Mouse (Mus musculus) hematopoietic multipotent progenitor cell, adult 10-12 weeks (in vitro differentiated cells): ENCODE measurements around the gene Adamts15. TPM values are rescaled to one million over a fixed set of nuclear protein-coding genes. Genes with fewer than 3 reads are reported as not detected.

Source experiments
- polyA plus RNA-seq: library from polyadenylated mRNA; stranded (reverse); fragments of >175 nt; gene quantifications from 2 replicates; pipeline ENCODE4 v1.2.3, GENCODE M21; 2012; ENCODE audit warnings: low replicate concordance

The Adamts15 gene
- polyA plus RNA-seq = 0.03 TPM in 1 of 2 replicates, not detected in the other

GRCm38 (mm10) chr9:30922197-30922894 is at the start of gene Adamts15:
TSS of gene Adamts15 (minus strand) at chr9:30922452.

GRCm38 (mm10) chr9:30942512-30943313 is 20.5 kb upstream of the Adamts15 start, which contains the start of gene Adamts8:
TSS of gene Adamts8 (plus strand) at chr9:30942562.

Other genes starting within 250 kb of the Adamts15 start
- gene Adamts8, start 20.1 kb upstream of the Adamts15 start, polyA plus RNA-seq = not detected in 2 replicates
- 7.2 and 16.3 TPM in 2 replicates for gene Zbtb44, start 108.2 kb upstream of the Adamts15 start, polyA plus RNA-seq
- gene St14, start 209.4 kb upstream of the Adamts15 start, polyA plus RNA-seq = 14.3 and 17.2 TPM in 2 replicates